ENCODE assay signal across 13 mouse cellular contexts in the genomic region with DNA sequence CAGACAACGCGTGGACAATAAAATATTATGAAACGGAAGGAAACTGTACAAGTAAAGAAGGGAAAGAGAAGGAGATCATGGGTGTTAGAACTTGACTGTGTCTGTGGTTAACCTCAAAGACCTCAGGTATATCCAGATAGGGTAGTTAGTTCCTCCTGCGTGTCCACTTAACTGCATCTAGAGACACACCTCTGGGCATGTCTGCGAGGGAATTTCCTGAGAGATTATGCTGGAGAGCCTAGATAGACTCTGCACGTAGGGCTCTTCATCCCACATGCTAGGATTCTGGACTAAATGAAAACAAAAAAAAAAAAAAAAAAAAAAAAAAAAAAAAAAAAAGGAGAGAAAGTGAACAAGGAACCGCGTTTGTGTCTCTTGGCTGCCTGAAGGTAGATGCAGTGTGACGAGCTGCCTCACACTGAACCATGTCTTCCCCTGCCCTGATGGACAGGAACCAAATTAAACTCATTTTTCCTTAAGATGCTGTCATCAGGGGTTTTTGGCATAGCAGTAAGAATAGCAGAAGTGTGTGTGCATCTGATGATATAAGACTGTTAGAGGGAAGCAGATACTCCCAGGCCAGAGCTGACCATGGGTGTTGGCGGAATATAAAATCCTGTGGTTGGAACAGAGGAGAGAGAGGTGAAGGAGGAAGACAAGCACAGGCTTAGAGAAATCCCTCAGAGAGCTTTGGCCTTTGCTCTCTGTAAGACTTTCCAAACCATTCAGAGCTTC.
"Had no signal": no experiment of that assay in that cellular context is flagged by ENCODE, and none has a peak within 500 bp of the region (broad histone marks: within the 10 kb centered on the region; RNA-seq: fewer than 3 reads in every experiment).

No protein-coding gene starts in this region.

- H3K27ac ChIP-seq: liver, embryonic 14.5 days; macrophage; midbrain, embryonic 15.5 days; neural tube, embryonic 12.5 days; stomach, postnatal 0 days had no signal

- H3K36me3 ChIP-seq: midbrain, embryonic 15.5 days; neural tube, embryonic 12.5 days had no signal

- H3K9me3 ChIP-seq: midbrain, embryonic 15.5 days; neural tube, embryonic 12.5 days had no signal

- H3K4me1 ChIP-seq: midbrain, embryonic 15.5 days; neural tube, embryonic 12.5 days had no signal

- H3K27me3 ChIP-seq: midbrain, embryonic 15.5 days; neural tube, embryonic 12.5 days had no signal

- H3K4me2 ChIP-seq: midbrain, embryonic 11.5 days; midbrain, embryonic 15.5 days; neural tube, embryonic 12.5 days had no signal

- DNase-seq: kidney, adult 18-20 months; kidney, postnatal 10 days; kidney, postnatal 4 days; liver; lung, adult 2 months; thymus, postnatal 14 days had no signal

- H3K4me3 ChIP-seq: midbrain, embryonic 15.5 days; neural tube, embryonic 12.5 days had no signal

- ATAC-seq: lung, postnatal 0 days; midbrain, embryonic 15.5 days had no signal

- H3K9ac ChIP-seq: liver, embryonic 14.5 days; midbrain, embryonic 15.5 days; neural tube, embryonic 12.5 days had no signal
